Mouse (Mus musculus) liver, postnatal 0 days (tissue): ENCODE results near the gene Kcmf1.

Experiments
- CTCF ChIP-seq: sonication (generic); IDR thresholded peaks from 2 replicates; pipeline ENCODE4 v1.5.1; 2016; ENCODE audit warnings: antibody characterized with exemption, low read depth
- EP300 ChIP-seq: IDR thresholded peaks from 2 replicates; pipeline ENCODE4 v1.6.1; 2016; ENCODE audit warnings: antibody characterized with exemption, low read depth, mild to moderate bottlenecking

DNA sequence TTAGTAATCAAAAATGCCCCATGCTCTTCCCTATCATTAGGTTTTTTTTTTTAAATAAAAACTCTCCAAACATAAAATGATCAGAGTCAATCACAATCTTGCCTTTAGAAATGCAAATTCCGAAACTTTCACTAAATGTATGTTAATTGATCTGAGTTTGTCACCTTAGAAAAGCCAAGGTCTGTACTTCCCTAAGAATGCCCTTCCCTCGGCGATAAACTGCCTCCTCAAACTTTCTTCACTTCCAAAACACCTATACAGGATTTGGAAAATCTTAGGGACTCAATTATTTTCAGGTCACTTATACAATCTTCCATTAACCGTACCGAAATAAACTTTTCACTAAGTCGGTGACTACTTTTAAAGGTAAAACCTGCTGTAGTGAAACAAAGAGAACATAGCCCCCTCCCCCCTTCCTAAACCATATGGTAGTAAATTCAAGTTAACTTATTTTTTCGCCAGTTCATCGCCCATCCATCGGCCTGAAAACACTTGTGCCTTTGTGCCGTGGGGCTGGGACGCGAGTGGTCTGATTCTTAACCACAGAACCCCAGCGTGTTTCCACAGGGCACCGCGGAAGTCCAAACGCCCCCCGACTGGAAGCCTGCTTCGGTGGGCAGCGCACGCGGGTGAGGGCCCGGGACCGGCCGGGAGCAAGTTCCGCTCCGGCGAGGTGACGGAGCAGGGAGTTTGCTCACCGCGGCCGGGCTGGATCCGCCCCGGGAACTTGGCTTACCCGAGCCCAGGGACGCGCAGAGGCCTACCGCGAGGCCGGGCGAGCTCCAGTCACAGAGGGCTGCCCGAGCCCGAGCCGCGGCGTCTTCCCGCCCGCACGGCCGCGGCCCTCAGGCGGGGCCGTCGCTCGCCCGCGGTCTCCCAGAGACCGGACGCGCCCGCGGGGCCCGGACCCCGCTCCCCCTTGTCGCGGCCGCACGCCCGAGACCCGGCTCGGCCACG lies 1.3 kb downstream of the Kcmf1 start:
- no peak for TF ChIP-seq CTCF
- TF ChIP-seq EP300 = no peak
